Mouse (Mus musculus) intestine, embryonic 15.5 days (tissue): ENCODE measurements around the gene Mterf4. TPM values are rescaled to one million over a fixed set of nuclear protein-coding genes. Genes with fewer than 3 reads are reported as not detected.
"Not testable (repeated sequence)": the region's sequence is repeated elsewhere in the genome, so short reads cannot be mapped to it uniquely, and the experiment has no call there.

ENCODE experiments used
- ATAC-seq: fragments of 200-750 bp; cut with Nextera tagmentation; 2 replicates; pipeline ENCODE4 v1.8.0; 2017; ENCODE audit warnings: moderate TSS enrichment, moderate library complexity
- H3K27ac ChIP-seq: fragments of 300-500 bp; sonication (generic); 2 replicates; pipeline ENCODE4 v1.5.1; 2015; ENCODE audit warnings: mild to moderate bottlenecking, inconsistent platforms
- H3K27me3 ChIP-seq: fragments of 300-500 bp; sonication (generic); replicated peaks from 2 replicates; pipeline ENCODE4 v1.6.1; 2015; ENCODE audit warnings: inconsistent platforms
- H3K36me3 ChIP-seq: fragments of 300-500 bp; sonication (generic); 2 replicates; pipeline ENCODE4 v1.6.1; 2015; ENCODE audit warnings: inconsistent platforms
- H3K4me1 ChIP-seq: fragments of 300-500 bp; sonication (generic); replicated peaks from 2 replicates; pipeline ENCODE4 v1.6.1; 2015; ENCODE audit warnings: inconsistent platforms
- H3K4me2 ChIP-seq: fragments of 300-500 bp; sonication (generic); replicated peaks from 2 replicates; pipeline ENCODE4 v1.6.1; 2015; ENCODE audit warnings: mild to moderate bottlenecking, inconsistent platforms
- H3K4me3 ChIP-seq: fragments of 300-500 bp; sonication (generic); replicated peaks from 2 replicates; pipeline ENCODE4 v1.5.1; 2015; ENCODE audit warnings: inconsistent platforms
- H3K9ac ChIP-seq: fragments of 300-500 bp; sonication (generic); 2 replicates; pipeline ENCODE4 v1.6.1; 2015; ENCODE audit warnings: inconsistent platforms
- H3K9me3 ChIP-seq: fragments of 300-500 bp; sonication (generic); 2 replicates; pipeline ENCODE4 v1.6.1; 2016; ENCODE audit warnings: inconsistent platforms
- WGBS: fragments of 180-500 bp; shearing (Covaris S2); methylation state at CpG from one replicate; pipeline ENCODE4 v1.1.7; 2015; 5-methylcytosine and 5-hydroxymethylcytosine counted together
- polyA plus RNA-seq: library from polyadenylated mRNA; unstranded; fragments of >200 nt; fragmentation: Nextera tagmentation; extraction: Ambion mirVana; gene quantifications from 2 replicates; pipeline ENCODE4 v1.2.1, GENCODE M21; 2015

Gene Mterf4
- 25.7 and 27.0 TPM in 2 replicates for polyA plus RNA-seq

GRCm38 (mm10) chr1:93305581-93306337, at the start of gene Mterf4:
TSS of gene Mterf4 (minus strand) at chr1:93305915.
- Histone ChIP-seq H3K36me3 (0 out of 2 replicates have a peak, but pooled peaks cover 5% of the 10 kb centered on the region), H3K4me2 (peak within 1 kb of the TSS; percentile 65), H3K4me3 (peak within 1 kb of the TSS; percentile 79), H3K4me1 (peaks cover 3% of the 10 kb centered on the region), H3K9ac (peak within 1 kb of the TSS; percentile 82), H3K27me3 (no peaks in the 10 kb centered on the region), H3K27ac (no peak within 1 kb of the TSS), H3K9me3 (no peaks in the 10 kb centered on the region)
- ATAC-seq, result peak; percentile 96
- 6% methylated on average over 36 of the region's 36 CpGs for WGBS

GRCm38 (mm10) chr1:93352724-93353123, 47.0 kb upstream of the Mterf4 start:
- Histone ChIP-seq H3K27ac (no peak overlapping the region), H3K36me3 (peaks cover 47% of the 10 kb centered on the region), H3K4me2 (no peak overlapping the region), H3K27me3 (no peaks in the 10 kb centered on the region), H3K4me3 (no peak overlapping the region), H3K4me1 (no peaks in the 10 kb centered on the region), H3K9ac (no peak overlapping the region), H3K9me3 (no peaks in the 10 kb centered on the region)
- no peak for ATAC-seq
- WGBS, result 90% methylated on average over 2 of the region's 2 CpGs

- H3K4me2 ChIP-seq, result no peak overlapping the region
- H3K9ac ChIP-seq, result no peak overlapping the region
- peaks cover 38% of the 10 kb centered on the region for H3K36me3 ChIP-seq
- 0 out of 2 replicates have a peak, but pooled peaks cover under 1% of the 10 kb centered on the region for H3K4me1 ChIP-seq
- ATAC-seq, result no peak
- no peak overlapping the region for H3K4me3 ChIP-seq
- no peaks in the 10 kb centered on the region for H3K27me3 ChIP-seq
- H3K27ac ChIP-seq, result no peak overlapping the region
- no peaks in the 10 kb centered on the region for H3K9me3 ChIP-seq
- 71% methylated on average over 4 of the region's 4 CpGs for whole genome bisulfite sequencing
These were observed 44.0 kb upstream of the Mterf4 start for GRCm38 (mm10) chr1:93349701-93350100.

- no peak for ATAC-seq
These were observed 41.5 kb upstream of the Mterf4 start for GRCm38 (mm10) chr1:93347176-93347575.

GRCm38 (mm10) chr1:93343504-93344047, 37.9 kb upstream of the Mterf4 start:
- H3K27ac ChIP-seq, result 0 out of 2 replicates have a peak overlapping the region, but pooled peaks have one; percentile 45
- peak overlapping the region; percentile 87 for H3K4me2 ChIP-seq
- H3K36me3 ChIP-seq, result peaks cover 7% of the 10 kb centered on the region
- no peaks in the 10 kb centered on the region for H3K9me3 ChIP-seq
- peak overlapping the region; percentile 77 for H3K9ac ChIP-seq
- H3K4me1 ChIP-seq, result peaks cover 5% of the 10 kb centered on the region; the same call in 1 of the 2 replicates
- ATAC-seq, result peak; percentile 95
- H3K27me3 ChIP-seq, result no peaks in the 10 kb centered on the region
- whole genome bisulfite sequencing, result under 1% methylated on average over 39 of the region's 39 CpGs
- peak overlapping the region; percentile 77 for H3K4me3 ChIP-seq

More at GRCm38 (mm10) chr1:93347176-93347575, 41.5 kb upstream of the Mterf4 start:
- Histone ChIP-seq H3K9ac (no peak overlapping the region), H3K4me2 (no peak overlapping the region), H3K27me3 (no peaks in the 10 kb centered on the region), H3K27ac (no peak overlapping the region), H3K4me1 (peaks cover 5% of the 10 kb centered on the region; the same call in 1 of the 2 replicates), H3K36me3 (peaks cover 29% of the 10 kb centered on the region), H3K4me3 (no peak overlapping the region), H3K9me3 (no peaks in the 10 kb centered on the region)
- WGBS, result 88% methylated on average over 5 of the region's 5 CpGs

GRCm38 (mm10) chr1:93342648-93343503, 37.2 kb upstream of the Mterf4 start, which contains the start of the genes Ppp1r7 and Pask:
TSS of gene Ppp1r7 (plus strand) at chr1:93342854.
TSS of gene Pask (minus strand) at chr1:93343482.
- Histone ChIP-seq H3K27me3 (no peaks in the 10 kb centered on the region), H3K36me3 (peaks cover 4% of the 10 kb centered on the region), H3K4me1 (peaks cover 5% of the 10 kb centered on the region; the same call in 1 of the 2 replicates), H3K9ac (peak within 1 kb of the TSS; percentile 77), H3K4me2 (peak within 1 kb of the TSS; percentile 87), H3K27ac (peak within 1 kb of the TSS; percentile 58; the same call in 1 of the 2 replicates), H3K4me3 (peak within 1 kb of the TSS; percentile 77), H3K9me3 (no peaks in the 10 kb centered on the region)
- WGBS, result under 1% methylated on average over 63 of the region's 63 CpGs
- ATAC-seq, result peak; percentile 97

- H3K27ac ChIP-seq, result no peak overlapping the region
- H3K9me3 ChIP-seq, result no peaks in the 10 kb centered on the region
- no peak for ATAC-seq
- no peak overlapping the region for H3K4me2 ChIP-seq
- WGBS, result 78% methylated on average over 2 of the region's 2 CpGs
- H3K36me3 ChIP-seq, result peaks cover 3% of the 10 kb centered on the region; the same call in 1 of the 2 replicates
- no peak overlapping the region for H3K9ac ChIP-seq
- H3K27me3 ChIP-seq, result no peaks in the 10 kb centered on the region
- H3K4me1 ChIP-seq, result no peaks in the 10 kb centered on the region
- no peak overlapping the region for H3K4me3 ChIP-seq
These were observed 28.9 kb upstream of the Mterf4 start for GRCm38 (mm10) chr1:93334621-93335020.

- H3K4me1 ChIP-seq, result no peaks in the 10 kb centered on the region
- H3K27me3 ChIP-seq, result no peaks in the 10 kb centered on the region
- no peak overlapping the region for H3K4me2 ChIP-seq
- H3K27ac ChIP-seq, result no peak overlapping the region
- 86% methylated on average over 3 of the region's 3 CpGs for WGBS
- no peaks in the 10 kb centered on the region for H3K9me3 ChIP-seq
- H3K9ac ChIP-seq, result no peak overlapping the region
- no peak for ATAC-seq
- H3K4me3 ChIP-seq, result no peak overlapping the region
- peaks cover 5% of the 10 kb centered on the region; the same call in 1 of the 2 replicates for H3K36me3 ChIP-seq
These were observed 20.7 kb upstream of the Mterf4 start for GRCm38 (mm10) chr1:93326446-93326845.

- 95% methylated on average over 6 of the region's 6 CpGs for WGBS
- Histone ChIP-seq H3K9ac (no peak overlapping the region), H3K9me3 (no peaks in the 10 kb centered on the region), H3K27ac (no peak overlapping the region), H3K27me3 (no peaks in the 10 kb centered on the region), H3K4me1 (no peaks in the 10 kb centered on the region), H3K36me3 (peaks cover 10% of the 10 kb centered on the region), H3K4me3 (no peak overlapping the region), H3K4me2 (no peak overlapping the region)
- no peak for ATAC-seq
These were observed 18.3 kb upstream of the Mterf4 start for GRCm38 (mm10) chr1:93323973-93324372.

GRCm38 (mm10) chr1:93300578-93300977, 5.1 kb downstream of the Mterf4 start:
- Histone ChIP-seq H3K36me3 (peaks cover 12% of the 10 kb centered on the region; the same call in 1 of the 2 replicates), H3K9ac (no peak overlapping the region), H3K4me3 (no peak overlapping the region), H3K4me2 (no peak overlapping the region), H3K4me1 (peaks cover 3% of the 10 kb centered on the region), H3K27me3 (no peaks in the 10 kb centered on the region), H3K27ac (no peak overlapping the region), H3K9me3 (no peaks in the 10 kb centered on the region)
- no peak for ATAC-seq
- 91% methylated on average over 3 of the region's 3 CpGs for WGBS

- H3K27me3 ChIP-seq, result no peaks in the 10 kb centered on the region
- WGBS, result 66% methylated on average over 4 of the region's 4 CpGs
- no peak overlapping the region for H3K4me3 ChIP-seq
- no peaks in the 10 kb centered on the region for H3K9me3 ChIP-seq
- ATAC-seq, result no peak
- H3K4me2 ChIP-seq, result no peak overlapping the region
- H3K9ac ChIP-seq, result no peak overlapping the region
- peaks cover 1% of the 10 kb centered on the region for H3K4me1 ChIP-seq
- no peak overlapping the region for H3K27ac ChIP-seq
- H3K36me3 ChIP-seq, result peaks cover 12% of the 10 kb centered on the region; the same call in 1 of the 2 replicates
These were observed 5.9 kb downstream of the Mterf4 start for GRCm38 (mm10) chr1:93299791-93300190.

GRCm38 (mm10) chr1:93294491-93294890, 11.2 kb downstream of the Mterf4 start:
- H3K4me1 ChIP-seq, H3K4me2 ChIP-seq, H3K9me3 ChIP-seq, ATAC-seq, H3K36me3 ChIP-seq, H3K27ac ChIP-seq, H3K27me3 ChIP-seq, H3K9ac ChIP-seq, H3K4me3 ChIP-seq: not testable (repeated sequence)
- WGBS, result 80% methylated on average over 3 of the region's 3 CpGs
